Mouse (Mus musculus) effector memory CD4-positive, alpha-beta T cell, adult 7 months (primary cell): ENCODE data around the gene Arhgef26. TPM values are rescaled to one million over a fixed set of nuclear protein-coding genes. Genes with fewer than 3 reads are reported as not detected.

Experiments used
- polyA plus RNA-seq: library from polyadenylated mRNA; unstranded; fragments of 100-300 nt; shearing (Covaris generic); gene quantifications from one replicate; pipeline ENCODE4 v1.2.1, GENCODE M21; 2017

Gene Arhgef26
- 0.72 TPM for polyA plus RNA-seq

DNA sequence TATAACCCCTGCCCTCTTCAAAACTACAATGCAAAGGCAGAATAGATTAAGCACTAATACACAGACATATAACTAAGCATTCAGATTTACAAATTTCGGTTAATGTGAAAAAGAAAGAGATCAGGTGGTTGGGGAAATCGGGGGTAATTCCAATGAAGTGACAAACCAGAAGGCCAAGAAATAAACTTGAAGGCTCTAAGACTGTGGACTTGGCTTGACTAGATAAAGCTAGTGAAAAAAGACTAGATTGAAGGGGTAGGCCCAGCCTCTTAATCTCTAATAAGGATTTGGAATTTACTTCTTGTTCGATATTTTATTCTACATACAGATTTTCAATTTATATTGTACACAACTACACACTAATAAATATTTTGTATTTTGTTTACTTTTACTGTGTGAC, at the start of gene Arhgef26:
Arhgef26 (plus strand) TSS at position 301 of the 400 bp plus-strand sequence.

DNA sequence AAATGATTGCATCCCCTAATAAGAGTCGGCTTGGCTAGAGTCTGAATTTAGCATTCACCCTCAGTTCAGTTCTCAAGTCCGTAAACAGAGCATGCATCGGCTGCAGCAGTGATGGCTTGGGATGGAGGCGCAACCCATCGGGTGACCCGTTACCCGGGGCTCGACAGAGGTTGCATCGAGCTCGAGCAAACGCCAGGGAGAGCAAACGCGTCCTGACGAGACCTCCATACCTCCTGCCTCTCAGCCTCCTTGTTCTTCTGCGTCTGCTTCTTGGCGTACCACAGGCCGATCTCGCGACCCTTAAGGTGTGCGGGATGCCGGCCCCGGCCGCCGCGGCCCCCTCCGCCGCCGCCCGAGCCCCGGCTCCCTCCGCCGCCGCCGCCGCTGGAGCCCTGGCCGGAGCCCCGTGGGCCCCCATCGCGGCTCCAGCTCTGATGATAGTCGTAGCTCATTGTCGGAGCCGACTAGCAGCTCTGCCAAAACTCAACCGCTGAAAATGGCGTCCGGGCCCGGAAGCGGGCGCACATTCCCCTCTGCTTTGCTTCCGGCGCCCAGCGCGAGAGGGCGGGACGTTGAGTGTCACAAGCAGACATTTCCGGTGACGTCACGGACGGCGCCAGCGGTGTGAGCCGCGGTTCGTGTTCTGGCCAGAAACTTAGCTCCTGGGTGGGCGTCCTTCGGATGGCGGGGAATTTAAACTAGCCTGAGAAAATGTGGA, 168.5 kb downstream of the Arhgef26 start, which contains the start of gene Dhx36:
Dhx36 (minus strand) TSS at position 517 of the 718 bp plus-strand sequence.

Other genes with a start within 250 kb of the Arhgef26 start
- 39.0 TPM for gene Dhx36, start 168.7 kb downstream of the Arhgef26 start, polyA plus RNA-seq